Mouse (Mus musculus) E14TG2a.4 (cell line): Measurements from ENCODE around the gene Dock10.

Source experiments
- CTCF ChIP-seq: conservative IDR thresholded peaks from 2 replicates; pipeline ENCODE4 v1.5.1; 2014; ENCODE audit warnings: low read length
- NANOG ChIP-seq: IDR thresholded peaks from 2 replicates; pipeline ENCODE4 v1.6.1; 2014; ENCODE audit warnings: borderline replicate concordance, low read length, mixed read lengths
- POU5F1 ChIP-seq: IDR thresholded peaks from 2 replicates; pipeline ENCODE4 v1.6.1; 2014; ENCODE audit warnings: low read length, borderline replicate concordance

DNA sequence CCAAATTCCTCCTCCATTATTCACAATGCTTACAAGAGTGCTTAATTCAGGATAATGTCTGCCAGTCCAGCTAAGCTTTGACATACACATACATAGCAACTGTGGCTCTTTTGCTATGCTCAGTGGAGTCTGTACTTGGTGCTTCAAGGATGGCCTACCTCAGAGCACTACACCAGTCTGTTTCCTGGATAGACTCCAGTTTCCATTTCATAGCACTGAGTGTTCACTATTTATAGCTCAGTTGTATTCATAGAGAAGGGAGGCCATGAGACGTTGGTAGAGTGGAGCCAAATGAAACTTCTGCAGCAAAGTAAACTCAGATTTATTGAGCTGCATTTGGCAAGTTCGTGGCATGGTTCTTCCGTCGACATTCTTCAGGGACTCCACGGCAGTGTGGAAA lies 274.9 kb downstream of the Dock10 start:
- TF ChIP-seq CTCF (no peak), POU5F1 (no peak), NANOG (no peak)
